Comparison of ENCODE assay signal across 16 mouse cellular contexts in the genomic region with DNA sequence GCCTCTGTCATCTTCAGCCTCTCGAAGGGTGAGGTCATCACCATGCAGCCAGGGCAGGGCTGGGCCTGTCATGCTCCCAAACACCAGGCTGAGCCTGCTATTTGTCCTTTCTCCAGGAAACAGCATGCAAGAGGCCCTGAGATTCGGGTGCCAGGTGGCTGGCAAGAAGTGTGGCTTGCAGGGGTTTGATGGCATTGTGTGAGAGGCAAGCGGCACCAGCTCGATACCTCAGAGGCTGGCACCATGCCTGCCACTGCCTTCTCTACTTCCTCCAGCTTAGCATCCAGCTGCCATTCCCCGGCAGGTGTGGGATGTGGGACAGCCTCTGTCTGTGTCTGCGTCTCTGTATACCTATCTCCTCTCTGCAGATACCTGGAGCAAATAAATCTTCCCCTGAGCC. TPM values are rescaled to one million over a fixed set of nuclear protein-coding genes. Genes with fewer than 3 reads are reported as not detected.
A peak's percentile ranks its signal among the peaks of the same experiment; 100 is the strongest.
DNase-seq lines count a peak whose midpoint lies in the region; TF ChIP-seq lines count a peak whose summit lies in the region.
"Had no signal": no experiment of that assay in that cellular context is flagged by ENCODE, and none has a peak within 500 bp of the region (broad histone marks: within the 10 kb centered on the region; RNA-seq: fewer than 3 reads in every experiment).

No protein-coding gene starts in this region.

- intact Hi-C loops in gastrocnemius, adult 2 months (cut with DNase I) = loop anchor here (1.0 kb wide), 1 partner anchor 67 kb away; no protein-coding TSS in a partner anchor

- TF ChIP-seq CTCF in gastrocnemius, adult 2 months (IDR thresholded peaks at IDR 0.05) = no peak

- no peaks in the 10 kb centered on the region for H3K36me3 ChIP-seq in myocyte (ENCODE audit: control insufficient read depth, insufficient read depth)
- H3K36me3 ChIP-seq: forebrain, embryonic 10.5 days; hindbrain, embryonic 10.5 days; intestine, embryonic 15.5 days; limb, embryonic 15.5 days; liver, embryonic 13.5 days; midbrain, embryonic 12.5 days; neural tube, embryonic 13.5 days had no signal

- TF ChIP-seq POLR2A in myocyte (IDR thresholded peaks at IDR 0.05; ENCODE audit: insufficient read length, low read depth) = no peak

- H3ac ChIP-seq in myocyte (ENCODE audit: control insufficient read depth, insufficient read length) = no peak overlapping the region

- DNase-seq in cerebellum, adult 9-11 months = peak; percentile 49
- DNase-seq in cerebellum, postnatal 4 days (ENCODE audit: low spot score in 2 of 2) = no peak
- DNase-seq in gastrocnemius, adult 2 months = no peak
- no peak for DNase-seq in gastrocnemius, adult 8-10 months (ENCODE audit: low spot score in 2 of 2)
- DNase-seq in cerebellum, postnatal 25 days = peak; percentile 30 to 54
- no peak for DNase-seq in ovary, postnatal 10 days (ENCODE audit: low spot score)
- DNase-seq: adrenal gland, postnatal 14 days; liver, embryonic 13.5 days had no signal

- H3K79me2 ChIP-seq in myocyte (ENCODE audit: control insufficient read depth, insufficient read depth) = no peaks in the 10 kb centered on the region

- H3K4me3 ChIP-seq in gastrocnemius, adult 2 months = no peak overlapping the region; the same call in 1 of the 2 replicates
- no peak overlapping the region for H3K4me3 ChIP-seq in myocyte
- H3K4me3 ChIP-seq: forebrain, embryonic 10.5 days; hindbrain, embryonic 10.5 days; intestine, embryonic 15.5 days; limb, embryonic 15.5 days; liver, embryonic 13.5 days; megakaryocyte, embryonic 14.5 days; midbrain, embryonic 12.5 days; neural tube, embryonic 13.5 days had no signal

- peak overlapping the region; percentile 40 for H3K4me2 ChIP-seq in myocyte (ENCODE audit: low read depth)
- H3K4me2 ChIP-seq: intestine, embryonic 15.5 days; limb, embryonic 15.5 days; liver, embryonic 13.5 days; midbrain, embryonic 12.5 days; neural tube, embryonic 13.5 days had no signal

- H3K27me3 ChIP-seq in myocyte (ENCODE audit: control insufficient read depth, insufficient read depth, insufficient read length) = no peaks in the 10 kb centered on the region
- H3K27me3 ChIP-seq: intestine, embryonic 15.5 days; limb, embryonic 15.5 days; liver, embryonic 13.5 days; neural tube, embryonic 13.5 days had no signal

- peak overlapping the region; percentile 77 for H3K27ac ChIP-seq in gastrocnemius, adult 2 months
- H3K27ac ChIP-seq: forebrain, embryonic 10.5 days; hindbrain, embryonic 10.5 days; intestine, embryonic 15.5 days; limb, embryonic 15.5 days; liver, embryonic 13.5 days; midbrain, embryonic 12.5 days; neural tube, embryonic 13.5 days had no signal

TF ChIP-seq in myocyte, 11 proteins besides CTCF, POLR2A, EP300 and RAD21:
- TF ChIP-seq MYOG (IDR thresholded peaks at IDR 0.05; ENCODE audit: control insufficient read depth in 1 of 3, insufficient read depth in 1 of 3, insufficient read length in 2 of 3, low read depth in 2 of 3) = peak in 2 of 3 experiments; percentile 72 to 87
- no peak for TF ChIP-seq USF1 (IDR thresholded peaks at IDR 0.05; ENCODE audit: low read depth)
- peak in 2 of 3 experiments; percentile 84 to 96 for TF ChIP-seq MYOD1 (IDR thresholded peaks at IDR 0.05; ENCODE audit: control insufficient read depth in 1 of 3, insufficient read length in 2 of 3, low read depth in 2 of 3)
- TF ChIP-seq SRF (IDR thresholded peaks at IDR 0.05; ENCODE audit: control insufficient read depth, insufficient read length, low read depth) = no peak
- TF ChIP-seq TCF3 (IDR thresholded peaks at IDR 0.05; ENCODE audit: insufficient read length, low read depth) = peak; percentile 51
- peak; percentile 2 for TF ChIP-seq TCF12 (IDR thresholded peaks at IDR 0.05; ENCODE audit: insufficient read depth, poor library complexity, severe bottlenecking)
- peak; percentile 11 for TF ChIP-seq POLR2AphosphoS2 (IDR thresholded peaks at IDR 0.05; ENCODE audit: insufficient read length, low read depth)

RNA-seq across cellular contexts. Expression of a gene that starts 9.6 kb away (rescaled TPM):
- 10 to 100 TPM; 29.2 to 30.8 TPM for total RNA-seq in gastrocnemius, adult 2 months (2021)
- 10 to 100 TPM; 35.7 to 40.5 (median 38.2) TPM for total RNA-seq in gastrocnemius, adult 8-10 months (2022)
- polyA plus RNA-seq in myocyte (2012; fragmentation: generic; extraction: Trizol) = 16.6 TPM

RNA-seq across cellular contexts. Expression of a gene that starts 14.5 kb away (rescaled TPM):
- 1 to 10 TPM; 2.0 to 2.9 TPM for total RNA-seq in gastrocnemius, adult 2 months (2021)
- total RNA-seq in gastrocnemius, adult 8-10 months (2022) = 1 to 10 TPM; 2.2 to 4.9 (median 3.3) TPM
- polyA plus RNA-seq in myocyte (2012; fragmentation: generic; extraction: Trizol) = 26.2 TPM

RNA-seq across cellular contexts. Expression of a gene that starts 17.6 kb away (rescaled TPM):
- total RNA-seq in gastrocnemius, adult 2 months (2021) = 1 to 10 TPM; 2.7 to 7.7 TPM
- total RNA-seq in gastrocnemius, adult 8-10 months (2022) = 1 to 10 TPM; 1.7 to 3.0 (median 2.8) TPM
- polyA plus RNA-seq in myocyte (2012; fragmentation: generic; extraction: Trizol) = 25.8 TPM

RNA-seq across cellular contexts. Expression of a gene that starts 23.3 kb away (rescaled TPM):
- total RNA-seq in gastrocnemius, adult 2 months (2021) = 100 to 1,000 TPM; 103 to 121 TPM
- total RNA-seq in gastrocnemius, adult 8-10 months (2022) = 100 to 1,000 TPM in 2 of 4 experiments, 10 to 100 TPM in 2; 96.6 to 117 (median 105) TPM
- polyA plus RNA-seq in myocyte (2012; fragmentation: generic; extraction: Trizol) = 262 TPM

RNA-seq across cellular contexts. Expression of a gene that starts 29.3 kb away (rescaled TPM):
- total RNA-seq in gastrocnemius, adult 2 months (2021) = 10 to 100 TPM; 76.5 to 83.6 TPM
- total RNA-seq in gastrocnemius, adult 8-10 months (2022) = 10 to 100 TPM; 70.1 to 75.2 (median 74.2) TPM
- polyA plus RNA-seq in myocyte (2012; fragmentation: generic; extraction: Trizol) = 158 TPM

Comparison
In these comparisons a context has a peak if more than half of its experiments do, and no peak if none do; other contexts are left out.
1. DNase-seq: peak in cerebellum, adult 9-11 months (single experiment) and cerebellum, postnatal 25 days (2 of 2); none in cerebellum, postnatal 4 days (0 of 2), gastrocnemius, adult 2 months (single experiment), gastrocnemius, adult 8-10 months (0 of 2) and ovary, postnatal 10 days (single experiment).